Mouse (Mus musculus) 416B (cell line): Measurements from ENCODE around the gene Prkaa1.

ENCODE experiments used
- DNase-seq: peaks from one replicate; pipeline ENCODE4 v3.0.0; 2011; ENCODE audit warnings: low read depth

The Prkaa1 gene

GRCm38 (mm10) chr15:5143361-5144020 is at the start of gene Prkaa1:
TSS of gene Prkaa1 (plus strand) at chr15:5143861.
- DNase-seq: peak; percentile 68

- no peak for DNase-seq
Observed at GRCm38 (mm10) chr15:5095534-5096301, 47.9 kb upstream of the Prkaa1 start.

GRCm38 (mm10) chr15:5097376-5097775 is 46.3 kb upstream of the Prkaa1 start:
- no peak for DNase-seq

- no peak for DNase-seq
Observed at GRCm38 (mm10) chr15:5102312-5102711, 41.3 kb upstream of the Prkaa1 start.

GRCm38 (mm10) chr15:5105891-5106290 is 37.8 kb upstream of the Prkaa1 start:
- DNase-seq: no peak

- DNase-seq: peak; percentile 70
Observed at GRCm38 (mm10) chr15:5106293-5106692, 37.4 kb upstream of the Prkaa1 start.

GRCm38 (mm10) chr15:5107686-5108654 is 35.7 kb upstream of the Prkaa1 start, which contains the start of gene Card6:
TSS of gene Card6 (minus strand) at chr15:5108539.
- peak; percentile 65 for DNase-seq

GRCm38 (mm10) chr15:5108655-5109040 is 35.0 kb upstream of the Prkaa1 start:
- no peak for DNase-seq

- DNase-seq: no peak
Observed at GRCm38 (mm10) chr15:5112651-5113050, 31.0 kb upstream of the Prkaa1 start.

- no peak for DNase-seq
Observed at GRCm38 (mm10) chr15:5115173-5115572, 28.5 kb upstream of the Prkaa1 start.

GRCm38 (mm10) chr15:5116270-5117030 is 27.2 kb upstream of the Prkaa1 start, which contains the start of gene Rpl37:
TSS of gene Rpl37 (plus strand) at chr15:5116645.
- peak; percentile 98 for DNase-seq

GRCm38 (mm10) chr15:5117031-5117601 is 26.5 kb upstream of the Prkaa1 start:
- DNase-seq: peak; percentile 41

GRCm38 (mm10) chr15:5118626-5119025 is 25.0 kb upstream of the Prkaa1 start:
- DNase-seq: no peak

- no peak for DNase-seq
Observed at GRCm38 (mm10) chr15:5119192-5119591, 24.5 kb upstream of the Prkaa1 start.

- peak; percentile 56 for DNase-seq
Observed at GRCm38 (mm10) chr15:5119707-5120106, 24.0 kb upstream of the Prkaa1 start.

GRCm38 (mm10) chr15:5121535-5122313 is 21.9 kb upstream of the Prkaa1 start:
- no peak for DNase-seq

- DNase-seq: peak; percentile 92
Observed at GRCm38 (mm10) chr15:5126456-5126855, 17.2 kb upstream of the Prkaa1 start.

GRCm38 (mm10) chr15:5127487-5127886 is 16.2 kb upstream of the Prkaa1 start:
- peak; percentile 65 for DNase-seq

- DNase-seq: peak; percentile 78
Observed at GRCm38 (mm10) chr15:5128176-5128940, 15.3 kb upstream of the Prkaa1 start.
